Mouse (Mus musculus): ENCODE measurements around the gene Sept4. TPM values are rescaled to one million over a fixed set of nuclear protein-coding genes. Genes with fewer than 3 reads are reported as not detected.

Gene Sept4
- total RNA-seq, 2 experiments from 2014 or later = 156 to 175 TPM

DNA sequence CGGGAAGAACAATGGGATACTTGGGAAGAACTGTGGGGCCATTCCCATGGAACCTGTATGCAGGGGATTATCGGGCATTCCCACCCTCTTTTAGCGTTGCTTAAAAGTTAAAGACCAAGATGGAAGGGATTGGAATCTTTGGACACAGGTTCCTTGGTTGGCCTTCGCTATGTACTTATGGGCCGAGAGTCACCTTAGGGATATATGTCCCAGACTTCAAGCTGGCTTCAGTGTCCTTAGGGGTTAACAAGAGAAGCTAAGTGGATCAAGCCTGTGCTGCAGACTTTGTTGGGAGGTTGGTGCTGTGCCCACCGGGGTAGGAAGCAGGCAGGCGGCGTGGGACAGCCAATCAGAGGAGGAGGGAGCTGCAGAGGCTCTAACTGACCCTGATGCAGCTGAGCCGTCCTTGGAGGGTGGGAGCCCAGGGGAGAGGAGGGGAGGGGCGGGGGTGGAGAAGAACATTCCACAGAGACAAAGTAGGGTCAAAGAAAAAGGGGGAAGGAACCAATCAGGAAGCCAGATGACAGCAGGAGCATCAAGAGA is 11.9 kb downstream of the Sept4 start:
- no peak for TF ChIP-seq CTCF (IDR thresholded peaks at IDR 0.05)
- DNase-seq (ENCODE audit: extremely low spot score in 1 of 2, low spot score in 2 of 2) = no peak
- peak overlapping the region; percentile 80 for H3K27ac ChIP-seq
- intact Hi-C loops (cut with DNase I) = no loop called here
- H3K4me3 ChIP-seq = peak overlapping the region; percentile 26

DNA sequence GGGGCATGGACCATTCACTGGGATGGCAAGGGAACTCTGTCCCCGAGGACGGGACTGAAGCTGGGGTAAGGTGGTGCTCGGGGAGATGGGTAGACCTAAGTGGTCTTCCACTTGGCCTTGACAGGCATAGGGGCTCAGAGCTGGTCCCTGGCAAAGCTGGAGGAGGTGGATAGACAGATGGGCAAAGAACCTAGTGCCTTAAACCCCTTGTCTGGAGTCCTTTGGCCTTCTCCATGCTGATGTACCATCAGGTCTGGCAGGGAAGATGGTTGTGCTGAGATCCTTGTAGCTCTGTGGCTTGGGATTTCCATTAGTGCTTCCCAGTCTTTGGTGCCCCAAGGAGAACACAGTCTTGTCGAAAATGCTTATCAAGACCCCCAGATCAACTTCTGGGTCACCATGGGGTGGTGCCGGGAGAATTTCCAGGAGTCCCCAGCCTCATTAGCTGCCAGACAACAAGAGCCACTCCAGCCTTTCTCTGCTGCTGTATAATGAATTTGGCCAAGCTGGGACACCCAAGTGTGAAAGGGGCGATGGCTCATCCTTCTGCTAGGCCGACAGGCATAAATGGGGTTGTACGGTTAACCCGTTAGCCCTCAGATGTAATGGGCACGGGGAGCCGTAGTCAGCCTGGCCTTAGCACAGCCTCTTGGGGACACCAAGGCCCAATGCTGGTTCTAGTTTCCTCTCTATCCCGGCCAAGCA is 12.6 kb downstream of the Sept4 start:
- intact Hi-C loops (cut with DNase I) = no loop called here
- TF ChIP-seq CTCF (IDR thresholded peaks at IDR 0.05) = no peak
- Histone ChIP-seq H3K4me3 (peak overlapping the region; percentile 19), H3K27ac (peak overlapping the region; percentile 80)
- DNase-seq (ENCODE audit: extremely low spot score in 1 of 2, low spot score in 2 of 2) = no peak

DNA sequence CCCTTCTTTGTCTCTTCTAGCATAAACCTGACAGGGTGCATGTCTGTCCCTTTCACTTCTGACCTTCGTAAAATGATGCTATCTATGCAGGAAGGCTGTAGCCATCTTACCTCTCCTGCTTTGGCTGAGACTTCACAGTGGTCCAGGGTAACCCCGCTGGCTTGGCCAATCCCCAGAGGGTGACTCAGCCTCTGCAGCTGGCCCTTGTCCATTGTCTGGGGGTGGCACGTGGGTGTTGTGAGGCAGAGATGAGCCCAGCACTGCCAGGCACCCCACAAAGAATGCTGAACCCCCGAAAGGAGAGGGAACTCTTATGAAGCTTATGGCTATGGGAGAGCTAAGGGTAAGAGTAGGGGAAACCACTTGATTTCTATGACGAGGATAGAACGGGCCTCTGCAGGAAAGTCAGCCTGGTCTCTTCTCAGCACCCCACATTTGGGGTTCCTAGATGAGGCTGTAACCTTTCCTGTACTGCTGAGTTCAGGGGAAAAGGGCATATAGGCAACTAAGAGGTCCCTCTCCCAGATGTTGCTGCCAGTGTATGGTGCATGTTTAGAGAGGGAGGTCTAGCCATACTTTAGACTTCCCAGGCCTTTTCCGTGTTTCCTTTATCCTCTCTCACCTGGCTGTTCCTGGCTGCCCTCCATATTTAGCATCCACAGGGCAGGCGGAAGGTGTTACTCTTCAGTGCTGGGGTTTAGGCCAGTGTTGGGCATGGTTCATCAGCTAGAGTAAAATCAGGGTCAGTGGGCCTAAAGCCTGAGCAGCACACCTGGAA is 13.4 kb downstream of the Sept4 start:
- no peak for TF ChIP-seq CTCF (IDR thresholded peaks at IDR 0.05)
- peak in 1 of 2 experiments; percentile 50 for DNase-seq (ENCODE audit: extremely low spot score in 1 of 2, low spot score in 2 of 2)
- intact Hi-C loops (cut with DNase I) = no loop called here
- H3K27ac ChIP-seq = peak overlapping the region; percentile 80
- peak overlapping the region; percentile 19; the same call in 1 of the 2 replicates for H3K4me3 ChIP-seq

DNA sequence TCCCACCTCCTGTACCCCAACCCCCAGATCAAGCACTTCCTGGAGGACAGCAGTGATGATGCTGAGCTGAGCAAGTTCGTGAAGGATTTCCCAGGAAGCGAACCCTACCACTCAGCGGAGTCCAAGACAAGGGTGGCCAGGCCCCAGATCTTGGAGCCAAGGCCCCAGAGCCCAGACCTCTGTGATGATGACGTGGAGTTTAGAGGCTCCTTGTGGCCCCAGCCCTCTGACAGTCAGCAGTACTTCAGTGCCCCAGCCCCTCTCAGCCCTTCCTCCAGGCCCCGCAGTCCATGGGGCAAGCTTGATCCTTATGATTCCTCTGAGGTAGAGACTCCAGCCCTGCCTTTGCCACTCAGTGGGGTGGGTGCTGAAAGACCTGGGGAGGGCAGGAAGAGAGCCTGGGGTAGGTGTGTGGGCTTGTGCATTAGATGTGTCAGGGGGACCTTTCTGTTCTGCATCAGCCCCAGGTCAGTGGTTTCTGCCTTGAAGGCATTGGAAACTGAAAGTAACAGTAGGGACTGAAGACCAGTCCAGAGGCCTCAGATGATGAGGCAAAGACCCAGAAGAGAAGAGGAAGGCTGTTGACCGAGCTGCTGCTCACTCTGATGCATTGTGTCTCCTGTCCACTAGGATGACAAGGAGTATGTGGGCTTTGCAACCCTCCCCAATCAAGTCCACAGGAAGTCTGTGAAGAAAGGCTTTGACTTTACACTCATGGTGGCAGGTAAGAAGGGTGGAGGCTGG is 14.8 kb downstream of the Sept4 start:
- Histone ChIP-seq H3K4me3 (no peak overlapping the region), H3K27ac (peak overlapping the region; percentile 66)
- no peak; the same call in 1 of the 2 replicates for TF ChIP-seq CTCF (IDR thresholded peaks at IDR 0.05)
- intact Hi-C loops (cut with DNase I) = no loop called here
- no peak for DNase-seq (ENCODE audit: extremely low spot score in 1 of 2, low spot score in 2 of 2)

DNA sequence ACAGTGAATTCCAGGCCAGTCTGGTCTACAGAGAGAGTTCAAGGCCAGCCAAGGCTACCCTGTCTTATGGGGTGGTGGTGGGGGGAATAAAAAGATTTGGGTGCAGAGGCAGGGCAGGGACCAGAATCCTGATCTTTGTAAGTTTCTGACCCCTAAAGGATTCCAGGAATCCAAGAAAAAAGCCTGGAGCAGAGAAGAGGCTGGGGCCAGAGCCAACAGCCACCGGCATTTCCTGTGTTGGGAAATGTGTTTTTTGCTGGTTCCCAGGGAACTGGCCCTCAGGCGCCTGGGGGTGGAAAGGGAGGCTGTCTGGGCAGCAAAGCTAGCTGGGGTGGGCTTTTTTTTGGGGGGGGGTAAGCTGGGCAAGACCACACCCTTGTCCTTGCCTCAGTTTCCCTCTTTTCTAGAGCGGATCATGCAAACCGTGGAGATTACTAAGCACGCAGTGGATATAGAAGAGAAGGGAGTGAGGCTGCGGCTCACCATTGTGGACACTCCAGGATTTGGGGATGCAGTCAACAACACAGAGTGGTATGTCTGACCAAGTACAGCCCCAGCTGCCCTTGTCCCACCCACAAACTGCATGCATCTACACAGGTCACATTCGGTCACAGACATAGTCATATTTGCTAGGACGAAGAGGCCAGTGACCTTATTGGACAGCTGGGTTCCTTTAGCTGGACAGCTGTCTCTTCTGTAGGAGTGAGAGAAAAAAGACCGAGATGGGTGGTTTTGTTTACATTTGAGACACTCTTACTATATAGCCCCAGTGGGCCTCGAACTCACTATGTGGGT is 16.2 kb downstream of the Sept4 start:
- no peak for DNase-seq (ENCODE audit: extremely low spot score in 1 of 2, low spot score in 2 of 2)
- intact Hi-C loops (cut with DNase I) = no loop called here
- Histone ChIP-seq H3K27ac (peak overlapping the region; percentile 22; the same call in 1 of the 2 replicates), H3K4me3 (no peak overlapping the region)
- TF ChIP-seq CTCF (IDR thresholded peaks at IDR 0.05) = no peak

DNA sequence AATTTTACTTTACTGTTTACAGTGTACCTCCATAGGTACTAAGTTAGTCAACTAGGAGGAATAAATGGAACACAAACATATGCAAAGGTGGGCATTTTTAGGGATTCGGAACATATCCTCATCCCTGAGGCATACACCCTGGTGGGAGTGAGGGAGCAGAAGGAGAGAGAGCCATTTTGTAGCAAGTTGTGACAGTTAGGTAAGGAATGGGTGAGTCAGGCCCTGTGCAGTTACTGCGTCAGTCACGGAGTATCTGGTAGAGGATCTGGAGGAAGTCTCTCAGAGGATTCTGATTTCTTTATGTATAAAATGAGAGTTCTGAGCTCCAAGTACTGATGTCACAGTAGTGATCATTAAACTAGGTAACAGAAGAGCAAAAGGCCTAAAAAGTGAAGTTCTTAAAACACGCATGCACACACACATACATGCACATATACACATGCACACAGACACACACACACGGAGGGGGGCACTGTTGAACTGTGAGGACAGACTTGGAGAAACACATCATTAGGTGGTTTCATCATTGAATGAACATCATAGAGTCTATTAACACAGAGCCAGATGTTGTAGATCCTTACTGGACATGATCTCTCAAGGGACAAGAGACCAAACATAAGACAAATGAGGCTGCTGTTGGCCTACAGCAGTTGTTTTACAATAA is 18.6 kb downstream of the Sept4 start:
- Histone ChIP-seq H3K4me3 (no peak overlapping the region), H3K27ac (peak overlapping the region; percentile 32; the same call in 1 of the 2 replicates)
- no peak for TF ChIP-seq CTCF (IDR thresholded peaks at IDR 0.05)
- intact Hi-C loops (cut with DNase I) = no loop called here
- no peak for DNase-seq (ENCODE audit: extremely low spot score in 1 of 2, low spot score in 2 of 2)

DNA sequence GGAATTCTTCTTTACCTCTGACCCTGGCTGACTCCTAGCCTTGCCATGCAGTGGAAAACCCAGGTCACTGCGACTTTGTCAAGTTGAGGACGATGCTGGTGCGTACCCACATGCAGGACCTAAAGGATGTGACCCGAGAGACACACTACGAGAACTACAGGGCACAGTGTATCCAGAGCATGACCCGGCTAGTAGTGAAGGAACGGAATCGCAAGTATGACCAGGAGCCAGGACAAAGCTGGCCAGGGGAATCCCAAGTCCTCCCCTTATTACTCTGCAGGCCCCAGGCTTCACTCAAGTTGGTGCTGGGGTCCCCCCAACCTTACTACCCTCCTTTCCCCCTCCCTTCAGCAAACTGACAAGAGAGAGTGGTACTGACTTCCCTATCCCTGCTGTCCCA is 20.9 kb downstream of the Sept4 start:
- H3K4me3 ChIP-seq = no peak overlapping the region
- H3K27ac ChIP-seq = no peak overlapping the region
- intact Hi-C loops (cut with DNase I) = no loop called here
- DNase-seq (ENCODE audit: extremely low spot score in 1 of 2, low spot score in 2 of 2) = no peak
- TF ChIP-seq CTCF (IDR thresholded peaks at IDR 0.05) = no peak

DNA sequence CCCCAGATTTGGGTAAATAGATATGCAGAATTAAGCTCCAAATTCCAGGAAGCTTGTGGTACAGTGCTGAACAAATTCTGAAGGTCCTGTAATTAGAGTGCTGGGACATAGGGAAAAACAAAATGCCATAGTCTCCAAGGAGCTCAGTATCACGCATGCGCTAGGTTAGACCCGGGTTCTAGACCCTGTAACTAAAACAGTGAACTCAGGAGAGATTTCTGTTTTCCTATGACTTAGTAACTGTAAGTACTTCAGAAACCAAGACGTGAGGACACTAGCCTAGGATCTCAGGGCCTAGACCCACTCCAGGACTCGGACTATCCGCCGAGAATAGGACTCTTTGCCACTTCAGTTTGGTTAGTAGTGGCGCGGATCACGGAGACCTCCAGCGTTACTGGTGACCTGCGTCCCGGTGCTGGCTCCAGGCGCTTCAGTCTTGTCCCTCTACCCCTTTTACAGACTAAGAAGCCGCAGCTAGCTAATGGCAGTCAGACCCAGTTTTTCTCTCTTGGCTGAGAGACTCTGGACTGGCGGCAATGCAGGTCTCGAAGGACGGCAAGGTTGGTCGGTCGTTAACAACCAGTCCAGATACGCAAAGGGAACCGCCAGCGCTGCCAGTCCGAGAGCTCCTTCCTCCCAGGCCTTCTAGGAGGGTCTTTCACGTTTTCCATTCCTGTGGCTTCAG is 22.3 kb downstream of the Sept4 start:
- intact Hi-C loops (cut with DNase I) = no loop called here
- no peak for TF ChIP-seq CTCF (IDR thresholded peaks at IDR 0.05)
- Histone ChIP-seq H3K4me3 (peak overlapping the region; percentile 82), H3K27ac (peak overlapping the region; percentile 98)
- DNase-seq (ENCODE audit: extremely low spot score in 1 of 2, low spot score in 2 of 2) = peak in 1 of 2 experiments; percentile 32

DNA sequence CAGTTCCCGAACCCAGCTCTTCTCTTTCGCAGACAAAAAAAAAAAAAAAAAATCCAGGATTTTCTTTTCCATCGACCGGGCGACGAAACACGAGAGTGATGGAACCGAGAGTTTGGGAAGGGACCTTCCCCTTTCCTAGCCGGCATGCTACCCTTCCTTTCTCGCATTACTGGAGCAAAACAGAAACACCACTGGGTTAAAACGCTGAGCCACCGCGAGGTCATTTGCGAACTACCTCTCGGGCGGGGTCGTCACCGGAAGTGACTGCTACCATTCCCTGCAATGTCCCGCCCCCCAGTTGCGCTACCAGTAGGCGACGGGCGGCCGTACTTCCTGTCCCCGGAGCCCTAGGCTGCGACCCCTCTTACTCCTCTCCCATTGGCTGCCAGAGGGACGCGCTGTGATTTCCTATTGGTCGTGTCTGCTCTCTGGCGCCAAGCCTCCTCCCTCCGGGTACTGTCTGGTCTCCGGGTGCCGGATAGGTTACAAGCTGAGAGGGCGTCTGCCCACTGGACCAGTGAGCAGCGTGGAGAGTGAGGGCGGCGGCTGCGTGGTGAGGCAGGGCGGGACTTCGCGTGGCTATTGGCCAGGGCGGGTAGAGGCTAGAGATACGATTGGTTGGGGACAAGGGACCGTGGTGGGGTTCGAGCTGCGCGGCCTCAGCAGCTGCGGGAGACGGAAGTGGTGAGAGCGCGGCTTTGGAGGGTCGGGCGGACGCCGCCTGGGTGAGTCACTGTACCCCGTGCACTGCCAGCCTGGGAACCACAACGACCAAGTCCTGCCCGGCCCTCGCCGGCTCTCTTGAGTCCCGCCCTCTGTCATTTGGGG is 23.0 kb downstream of the Sept4 start, which contains the start of gene Mtmr4:
Gene Mtmr4, plus strand, starts transcription at position 637 of the 828 bp plus-strand sequence.
- peak within 1 kb of the TSS; percentile 98 for H3K27ac ChIP-seq
- DNase-seq (ENCODE audit: extremely low spot score in 1 of 2, low spot score in 2 of 2) = peak; percentile 99 to 100
- intact Hi-C loops (cut with DNase I) = no loop called here
- peak within 1 kb of the TSS; percentile 82 for H3K4me3 ChIP-seq
- TF ChIP-seq CTCF (IDR thresholded peaks at IDR 0.05) = peak; percentile 3; the same call in 1 of the 2 replicates
